Mouse (Mus musculus): ENCODE results near the gene Alg12. TPM values are rescaled to one million over a fixed set of nuclear protein-coding genes. Genes with fewer than 3 reads are reported as not detected.

The Alg12 gene
- polyA plus RNA-seq, 1 experiment from 2014 or later = 3.6 TPM

GRCm38 (mm10) chr15:88860781-88861180, 41.7 kb upstream of the Alg12 start:
- Histone ChIP-seq H3K27ac (ENCODE audit: low read depth) (peak overlapping the region; percentile 97), H3K9ac (replicated peaks) (no peak overlapping the region; the same call in 1 of the 2 replicates), H3K4me2 (ENCODE audit: low read depth, low read length) (no peak overlapping the region), H3K4me3 (ENCODE audit: low read depth, low read length) (no peak overlapping the region), H3K36me3 (replicated peaks; ENCODE audit: insufficient read depth, low read length) (peaks cover 14% of the 10 kb centered on the region), H3K4me1 (ENCODE audit: insufficient read depth) (peaks cover 44% of the 10 kb centered on the region), H3K9me3 (ENCODE audit: low read length) (no peaks in the 10 kb centered on the region), H3K27me3 (ENCODE audit: insufficient read depth, low read length) (no peaks in the 10 kb centered on the region)
- no peak for TF ChIP-seq EP300 (IDR thresholded peaks at IDR 0.05; ENCODE audit: low read depth)
- WGBS (ENCODE audit: insufficient replicate concordance) = 78% methylated on average over 3 of the region's 3 CpGs
- DNase-seq (no peak), ATAC-seq (no peak)

- TF ChIP-seq CTCF (IDR thresholded peaks at IDR 0.05; ENCODE audit: low read depth) (no peak), EP300 (IDR thresholded peaks at IDR 0.05; ENCODE audit: low read depth) (no peak)
- Histone ChIP-seq H3K4me1 (ENCODE audit: insufficient read depth) (peaks cover 43% of the 10 kb centered on the region), H3K27me3 (ENCODE audit: insufficient read depth, low read length) (no peaks in the 10 kb centered on the region), H3K27ac (ENCODE audit: low read depth) (no peak overlapping the region), H3K36me3 (replicated peaks; ENCODE audit: insufficient read depth, low read length) (peaks cover 3% of the 10 kb centered on the region), H3K9me3 (ENCODE audit: low read length) (no peaks in the 10 kb centered on the region), H3K4me3 (ENCODE audit: low read depth, low read length) (no peak overlapping the region), H3K4me2 (ENCODE audit: low read depth, low read length) (no peak overlapping the region), H3K9ac (replicated peaks) (no peak overlapping the region)
- 71% methylated on average over 8 of the region's 8 CpGs for WGBS (ENCODE audit: insufficient replicate concordance)
- no peak for DNase-seq
- no peak for ATAC-seq
Observed at GRCm38 (mm10) chr15:88859206-88859970, 40.3 kb upstream of the Alg12 start.

GRCm38 (mm10) chr15:88858707-88859106, 39.6 kb upstream of the Alg12 start:
- H3K4me3 ChIP-seq (ENCODE audit: low read depth, low read length) = no peak overlapping the region
- no peak for ATAC-seq
- H3K4me1 ChIP-seq (ENCODE audit: insufficient read depth) = peaks cover 48% of the 10 kb centered on the region
- peak overlapping the region; percentile 60; the same call in 1 of the 2 replicates for H3K27ac ChIP-seq (ENCODE audit: low read depth)
- no peaks in the 10 kb centered on the region for H3K27me3 ChIP-seq (ENCODE audit: insufficient read depth, low read length)
- 69% methylated on average over 2 of the region's 2 CpGs for WGBS (ENCODE audit: insufficient replicate concordance)
- H3K9ac ChIP-seq (replicated peaks) = no peak overlapping the region
- no peaks in the 10 kb centered on the region for H3K9me3 ChIP-seq (ENCODE audit: low read length)
- no peak for TF ChIP-seq CTCF (IDR thresholded peaks at IDR 0.05; ENCODE audit: low read depth)
- no peak for TF ChIP-seq EP300 (IDR thresholded peaks at IDR 0.05; ENCODE audit: low read depth)
- DNase-seq = no peak
- H3K4me2 ChIP-seq (ENCODE audit: low read depth, low read length) = no peak overlapping the region
- H3K36me3 ChIP-seq (replicated peaks; ENCODE audit: insufficient read depth, low read length) = no peaks in the 10 kb centered on the region

- peaks cover 47% of the 10 kb centered on the region for H3K4me1 ChIP-seq (ENCODE audit: insufficient read depth)
- no peak overlapping the region for H3K4me2 ChIP-seq (ENCODE audit: low read depth, low read length)
- TF ChIP-seq CTCF (IDR thresholded peaks at IDR 0.05; ENCODE audit: low read depth) (no peak), EP300 (IDR thresholded peaks at IDR 0.05; ENCODE audit: low read depth) (no peak)
- H3K9ac ChIP-seq (replicated peaks) = no peak overlapping the region
- H3K4me3 ChIP-seq (ENCODE audit: low read depth, low read length) = no peak overlapping the region
- DNase-seq (no peak), ATAC-seq (no peak)
- peak overlapping the region; percentile 60 for H3K27ac ChIP-seq (ENCODE audit: low read depth)
- H3K36me3 ChIP-seq (replicated peaks; ENCODE audit: insufficient read depth, low read length) = no peaks in the 10 kb centered on the region
- no peaks in the 10 kb centered on the region for H3K27me3 ChIP-seq (ENCODE audit: insufficient read depth, low read length)
- 77% methylated on average over 3 of the region's 3 CpGs for WGBS (ENCODE audit: insufficient replicate concordance)
- no peaks in the 10 kb centered on the region for H3K9me3 ChIP-seq (ENCODE audit: low read length)
Observed at GRCm38 (mm10) chr15:88858141-88858541, 39.0 kb upstream of the Alg12 start.

- Histone ChIP-seq H3K4me1 (ENCODE audit: insufficient read depth) (peaks cover 42% of the 10 kb centered on the region), H3K4me2 (ENCODE audit: low read depth, low read length) (no peak overlapping the region), H3K9me3 (ENCODE audit: low read length) (no peaks in the 10 kb centered on the region), H3K9ac (replicated peaks) (no peak overlapping the region), H3K27ac (ENCODE audit: low read depth) (no peak overlapping the region), H3K4me3 (ENCODE audit: low read depth, low read length) (no peak overlapping the region), H3K27me3 (ENCODE audit: insufficient read depth, low read length) (no peaks in the 10 kb centered on the region), H3K36me3 (replicated peaks; ENCODE audit: insufficient read depth, low read length) (no peaks in the 10 kb centered on the region)
- TF ChIP-seq EP300 (IDR thresholded peaks at IDR 0.05; ENCODE audit: low read depth) = no peak
- TF ChIP-seq CTCF (IDR thresholded peaks at IDR 0.05; ENCODE audit: low read depth) = no peak
- DNase-seq (no peak), ATAC-seq (no peak)
- WGBS (ENCODE audit: insufficient replicate concordance) = 87% methylated on average over 7 of the region's 7 CpGs
Observed at GRCm38 (mm10) chr15:88857361-88857760, 38.2 kb upstream of the Alg12 start.

GRCm38 (mm10) chr15:88856613-88857012, 37.5 kb upstream of the Alg12 start:
- TF ChIP-seq EP300 (IDR thresholded peaks at IDR 0.05; ENCODE audit: low read depth) = no peak
- no peak for TF ChIP-seq CTCF (IDR thresholded peaks at IDR 0.05; ENCODE audit: low read depth)
- 73% methylated on average over 5 of the region's 5 CpGs for WGBS (ENCODE audit: insufficient replicate concordance)

More at GRCm38 (mm10) chr15:88856613-88857012, 37.5 kb upstream of the Alg12 start:
- H3K9me3 ChIP-seq (ENCODE audit: low read length) = no peaks in the 10 kb centered on the region
- H3K4me2 ChIP-seq (ENCODE audit: low read depth, low read length) = no peak overlapping the region
- no peaks in the 10 kb centered on the region for H3K27me3 ChIP-seq (ENCODE audit: insufficient read depth, low read length)
- H3K9ac ChIP-seq (replicated peaks) = no peak overlapping the region
- DNase-seq = no peak
- H3K4me3 ChIP-seq (ENCODE audit: low read depth, low read length) = no peak overlapping the region
- peaks cover 44% of the 10 kb centered on the region for H3K4me1 ChIP-seq (ENCODE audit: insufficient read depth)
- H3K36me3 ChIP-seq (replicated peaks; ENCODE audit: insufficient read depth, low read length) = no peaks in the 10 kb centered on the region
- no peak overlapping the region for H3K27ac ChIP-seq (ENCODE audit: low read depth)
- no peak for ATAC-seq
